Mouse (Mus musculus): Measurements from ENCODE around the gene Nudt2.

DNA sequence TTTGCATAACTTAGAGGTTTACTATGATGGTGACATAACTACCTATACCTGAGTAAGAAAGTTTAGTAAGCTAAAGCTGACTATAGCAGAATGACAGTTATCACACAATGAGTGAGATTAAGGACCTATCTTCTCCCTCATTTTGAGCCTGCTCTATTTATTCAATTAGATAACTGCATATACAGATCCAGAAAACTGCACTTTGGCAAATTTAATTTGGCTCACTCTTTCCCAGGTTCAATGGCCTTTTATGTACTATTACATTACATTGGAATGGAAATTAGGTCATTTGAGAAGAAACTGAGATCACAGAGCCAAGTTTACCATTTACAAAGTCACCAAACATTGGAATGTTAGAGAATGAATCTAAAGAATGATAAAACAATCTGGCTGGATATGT, 48.0 kb upstream of the Nudt2 start:
- TF ChIP-seq GATA1 (IDR thresholded peaks at IDR 0.05; ENCODE audit: low read length) (no peak), TAL1 (IDR thresholded peaks at IDR 0.05; ENCODE audit: low read length) (no peak)

Data from erythroblast, embryonic 14.5 days (primary cell).